ENCODE assay signal across 8 mouse cellular contexts in genomic region chr2:168765065-168765681, GRCm38 (mm10). TPM values are rescaled to one million over a fixed set of nuclear protein-coding genes. Genes with fewer than 3 reads are reported as not detected.
DNase-seq lines count a peak whose midpoint lies in the region; ATAC-seq and TF ChIP-seq lines count a peak whose summit lies in the region.

No protein-coding gene starts in this region.

- TF ChIP-seq CTCF in layer of hippocampus, adult 2 months (conservative IDR thresholded peaks at IDR 0.05) = peak; percentile 70
- TF ChIP-seq CTCF in heart, postnatal 0 days (IDR thresholded peaks at IDR 0.05; ENCODE audit: low read depth) = peak; percentile 59

- ATAC-seq in heart, postnatal 0 days (ENCODE audit: insufficient read depth, low read depth) = peak; percentile 60

- no peaks in the 10 kb centered on the region for H3K9me3 ChIP-seq in embryonic facial prominence, embryonic 10.5 days
- H3K9me3 ChIP-seq in heart, postnatal 0 days (replicated peaks; ENCODE audit: control insufficient read depth, low read length) = no peaks in the 10 kb centered on the region

- H3K27ac ChIP-seq in layer of hippocampus, adult 2 months = no peak overlapping the region
- H3K27ac ChIP-seq in embryonic facial prominence, embryonic 10.5 days (replicated peaks) = peak overlapping the region; percentile 96
- H3K27ac ChIP-seq in heart, postnatal 0 days (ENCODE audit: low read depth) = peak overlapping the region; percentile 73; the same call in 1 of the 2 replicates

- H3K4me3 ChIP-seq in layer of hippocampus, adult 2 months = peak overlapping the region; percentile 41; the same call in 1 of the 2 replicates
- peak overlapping the region; percentile 91 for H3K4me3 ChIP-seq in embryonic facial prominence, embryonic 10.5 days
- H3K4me3 ChIP-seq in heart, postnatal 0 days (ENCODE audit: low read depth, low read length) = peak overlapping the region; percentile 54

- no peak for TF ChIP-seq EP300 in heart, postnatal 0 days (IDR thresholded peaks at IDR 0.05; ENCODE audit: low read depth)

- peaks cover 28% of the 10 kb centered on the region for H3K27me3 ChIP-seq in embryonic facial prominence, embryonic 10.5 days (replicated peaks; ENCODE audit: low read depth, poor library complexity, severe bottlenecking)
- peaks cover 83% of the 10 kb centered on the region for H3K27me3 ChIP-seq in heart, postnatal 0 days (ENCODE audit: control insufficient read depth, insufficient read depth, low read length)

- H3K9ac ChIP-seq in heart, postnatal 0 days (replicated peaks; ENCODE audit: low read depth, low read length) = peak overlapping the region; percentile 73

- H3K4me2 ChIP-seq in heart, postnatal 0 days (ENCODE audit: low read depth, low read length) = peak overlapping the region; percentile 82

- 0 out of 2 replicates have a peak, but pooled peaks cover 5% of the 10 kb centered on the region for H3K36me3 ChIP-seq in embryonic facial prominence, embryonic 10.5 days (replicated peaks)
- no peaks in the 10 kb centered on the region for H3K36me3 ChIP-seq in heart, postnatal 0 days (replicated peaks; ENCODE audit: control insufficient read depth, insufficient read depth, low read length)

- DNase-seq in layer of hippocampus, adult 2 months (ENCODE audit: low spot score in 2 of 2) = peak; percentile 29 to 43
- DNase-seq in layer of hippocampus, adult 8-10 months (ENCODE audit: low spot score in 2 of 2) = no peak
- DNase-seq in embryonic facial prominence, embryonic 10.5 days (ENCODE audit: low spot score) = peak; percentile 89
- DNase-seq in heart, postnatal 0 days (ENCODE audit: low spot score) = peak; percentile 19
- DNase-seq in kidney, postnatal 25 days = peak; percentile 61 to 67
- DNase-seq in lung, postnatal 10 days = peak; percentile 43
- peak; percentile 49 for DNase-seq in right cerebral cortex, postnatal 4 days
- no peak for DNase-seq in frontal cortex, postnatal 14 days (ENCODE audit: low spot score in 2 of 2)

- peaks cover 58% of the 10 kb centered on the region for H3K4me1 ChIP-seq in embryonic facial prominence, embryonic 10.5 days
- H3K4me1 ChIP-seq in heart, postnatal 0 days (ENCODE audit: control insufficient read depth, insufficient read depth) = 0 out of 2 replicates have a peak, but pooled peaks cover 4% of the 10 kb centered on the region

- 0% methylated on average over 32 of the region's 32 CpGs for WGBS in embryonic facial prominence, embryonic 10.5 days
- WGBS in heart, postnatal 0 days = 1% methylated on average over 31 of the region's 32 CpGs

RNA-seq across cellular contexts. Expression of gene Sall4, which starts 2.6 kb away (rescaled TPM):
- under 1 TPM; 0.34 to 0.61 TPM for total RNA-seq in layer of hippocampus, adult 2 months (2021)
- total RNA-seq in layer of hippocampus, adult 8-10 months (2022) = 1 to 10 TPM in 1 of 4 experiments, under 1 TPM in 3; 0.54 to 1.3 (median 0.67) TPM
- 34.6 and 50.1 TPM in 2 replicates for polyA plus RNA-seq in embryonic facial prominence, embryonic 10.5 days (2016; fragmentation: Nextera tagmentation; extraction: Ambion mirVana)
- 0.43 TPM in 1 of 2 replicates, not detected in the other for total RNA-seq in heart, postnatal 0 days (2014; rRNA removed; ENCODE audit: low replicate concordance)
- polyA plus RNA-seq in heart, postnatal 0 days (2015; fragmentation: Nextera tagmentation; extraction: Ambion mirVana) = 0.77 and 0.87 TPM in 2 replicates

RNA-seq across cellular contexts. Expression of gene Atp9a, which starts 23.0 kb away (rescaled TPM):
- total RNA-seq in layer of hippocampus, adult 2 months (2021) = 100 to 1,000 TPM; 339 to 358 TPM
- total RNA-seq in layer of hippocampus, adult 8-10 months (2022) = 100 to 1,000 TPM; 325 to 344 (median 335) TPM
- 9.3 and 9.4 TPM in 2 replicates for polyA plus RNA-seq in embryonic facial prominence, embryonic 10.5 days (2016; fragmentation: Nextera tagmentation; extraction: Ambion mirVana)
- 46.1 and 49.9 TPM in 2 replicates for total RNA-seq in heart, postnatal 0 days (2014; rRNA removed; ENCODE audit: low replicate concordance)
- polyA plus RNA-seq in heart, postnatal 0 days (2015; fragmentation: Nextera tagmentation; extraction: Ambion mirVana) = 11.6 and 12.8 TPM in 2 replicates

Comparison
In these comparisons a context has a peak if more than half of its experiments do, and no peak if none do; other contexts are left out.
1. DNase-seq: peak in layer of hippocampus, adult 2 months (2 of 2), embryonic facial prominence, embryonic 10.5 days (single experiment), heart, postnatal 0 days (single experiment), kidney, postnatal 25 days (2 of 2), lung, postnatal 10 days (single experiment) and right cerebral cortex, postnatal 4 days (single experiment); none in layer of hippocampus, adult 8-10 months (0 of 2) and frontal cortex, postnatal 14 days (0 of 2).
2. H3K4me3 ChIP-seq: peak in every context shown above with its lines; median percentile 91 in embryonic facial prominence, embryonic 10.5 days; 54 in heart, postnatal 0 days; 41 in layer of hippocampus, adult 2 months.